Mouse (Mus musculus) hindbrain, embryonic 15.5 days (tissue): ENCODE results near the gene Gm10134. TPM values are rescaled to one million over a fixed set of nuclear protein-coding genes. Genes with fewer than 3 reads are reported as not detected.
"Not testable (repeated sequence)": the region's sequence is repeated elsewhere in the genome, so short reads cannot be mapped to it uniquely, and the experiment has no call there.

Experiments
- ATAC-seq: fragments of 200-750 bp; cut with Nextera tagmentation; 2 replicates; pipeline ENCODE4 v1.8.0; 2017; ENCODE audit warnings: low read depth, moderate number of reproducible peaks, moderate TSS enrichment; ENCODE audit not compliant: low FRiP score
- H3K27ac ChIP-seq: fragments of 300-500 bp; sonication (generic); replicated peaks from 2 replicates; pipeline ENCODE4 v1.5.1; 2015; ENCODE audit warnings: mild to moderate bottlenecking, inconsistent platforms
- H3K27me3 ChIP-seq: fragments of 300-500 bp; sonication (generic); 2 replicates; pipeline ENCODE4 v1.6.1; 2015; ENCODE audit warnings: control low read depth, inconsistent platforms
- H3K36me3 ChIP-seq: fragments of 300-500 bp; sonication (generic); 2 replicates; pipeline ENCODE4 v1.6.1; 2015; ENCODE audit warnings: control low read depth, inconsistent platforms
- H3K4me1 ChIP-seq: fragments of 300-500 bp; sonication (generic); replicated peaks from 2 replicates; pipeline ENCODE4 v1.6.1; 2015; ENCODE audit warnings: control low read depth, inconsistent platforms
- H3K4me2 ChIP-seq: fragments of 300-500 bp; sonication (generic); 2 replicates; pipeline ENCODE4 v1.6.1; 2015; ENCODE audit warnings: moderate library complexity, mild to moderate bottlenecking, inconsistent platforms
- H3K4me3 ChIP-seq: fragments of 300-500 bp; sonication (generic); 2 replicates; pipeline ENCODE4 v1.5.1; 2015; ENCODE audit warnings: mild to moderate bottlenecking, inconsistent platforms
- H3K9ac ChIP-seq: fragments of 300-500 bp; sonication (generic); 2 replicates; pipeline ENCODE4 v1.6.1; 2015; ENCODE audit warnings: inconsistent platforms
- H3K9me3 ChIP-seq: fragments of 300-500 bp; sonication (generic); 2 replicates; pipeline ENCODE4 v1.6.1; 2016; ENCODE audit warnings: control low read depth, inconsistent platforms
- WGBS: fragments of 180-500 bp; shearing (Covaris S2); methylation state at CpG from one replicate; pipeline ENCODE4 v1.1.7; 2015; 5-methylcytosine and 5-hydroxymethylcytosine counted together
- polyA plus RNA-seq: library from polyadenylated mRNA; unstranded; fragments of >200 nt; fragmentation: Nextera tagmentation; extraction: Ambion mirVana; gene quantifications from 2 replicates; pipeline ENCODE4 v1.2.1, GENCODE M21; 2015

Gm10134 gene
- polyA plus RNA-seq, 1 experiment from 2014 or later: 2.7 TPM

GRCm38 (mm10) chr2:28479208-28480204, 26.4 kb upstream of the Gm10134 start:
- Histone ChIP-seq H3K27ac (no peak overlapping the region), H3K27me3 (no peaks in the 10 kb centered on the region), H3K4me2 (0 out of 2 replicates have a peak overlapping the region, but pooled peaks have one; percentile 19), H3K4me1 (no peaks in the 10 kb centered on the region), H3K4me3 (no peak overlapping the region), H3K9me3 (no peaks in the 10 kb centered on the region), H3K36me3 (no peaks in the 10 kb centered on the region), H3K9ac (no peak overlapping the region)
- WGBS: 84% methylated on average over 20 of the region's 20 CpGs
- ATAC-seq: no peak

GRCm38 (mm10) chr2:28483861-28484260, 22.0 kb upstream of the Gm10134 start:
- H3K9ac ChIP-seq: no peak overlapping the region
- 78% methylated on average over 2 of the region's 2 CpGs for WGBS
- H3K27me3 ChIP-seq: no peaks in the 10 kb centered on the region
- ATAC-seq: no peak
- no peak overlapping the region for H3K4me3 ChIP-seq
- H3K4me2 ChIP-seq: no peak overlapping the region
- H3K9me3 ChIP-seq: no peaks in the 10 kb centered on the region
- no peaks in the 10 kb centered on the region for H3K36me3 ChIP-seq
- no peak overlapping the region for H3K27ac ChIP-seq
- no peaks in the 10 kb centered on the region for H3K4me1 ChIP-seq

GRCm38 (mm10) chr2:28494521-28494920, 11.4 kb upstream of the Gm10134 start:
- Histone ChIP-seq H3K36me3 (no peaks in the 10 kb centered on the region), H3K4me1 (no peaks in the 10 kb centered on the region), H3K4me2 (no peak overlapping the region), H3K9me3 (no peaks in the 10 kb centered on the region), H3K9ac (no peak overlapping the region), H3K27ac (no peak overlapping the region), H3K4me3 (no peak overlapping the region), H3K27me3 (no peaks in the 10 kb centered on the region)
- 94% methylated on average over 2 of the region's 2 CpGs for whole genome bisulfite sequencing
- no peak for ATAC-seq

- Histone ChIP-seq H3K27ac (no peak overlapping the region), H3K9ac (no peak overlapping the region), H3K4me1 (no peaks in the 10 kb centered on the region), H3K36me3 (no peaks in the 10 kb centered on the region), H3K4me2 (no peak overlapping the region), H3K4me3 (no peak overlapping the region), H3K27me3 (no peaks in the 10 kb centered on the region), H3K9me3 (no peaks in the 10 kb centered on the region)
- 87% methylated on average over 14 of the region's 14 CpGs for WGBS
- no peak for ATAC-seq
Observed at GRCm38 (mm10) chr2:28495207-28495756, 10.6 kb upstream of the Gm10134 start.

- no peak overlapping the region for H3K4me2 ChIP-seq
- H3K9ac ChIP-seq: no peak overlapping the region
- H3K9me3 ChIP-seq: no peaks in the 10 kb centered on the region
- no peaks in the 10 kb centered on the region for H3K27me3 ChIP-seq
- no peak overlapping the region for H3K27ac ChIP-seq
- H3K4me3 ChIP-seq: no peak overlapping the region
- no peak for ATAC-seq
- no peaks in the 10 kb centered on the region for H3K36me3 ChIP-seq
- no peaks in the 10 kb centered on the region for H3K4me1 ChIP-seq
- WGBS: 81% methylated on average over 16 of the region's 16 CpGs
Observed at GRCm38 (mm10) chr2:28495801-28496595, 9.9 kb upstream of the Gm10134 start.

- H3K4me3 ChIP-seq: no peak within 1 kb of the TSS
- no peaks in the 10 kb centered on the region for H3K36me3 ChIP-seq
- H3K27ac ChIP-seq: no peak within 1 kb of the TSS
- H3K9me3 ChIP-seq: no peaks in the 10 kb centered on the region
- 79% methylated on average over 5 of the region's 5 CpGs for WGBS
- no peaks in the 10 kb centered on the region for H3K27me3 ChIP-seq
- H3K9ac ChIP-seq: no peak within 1 kb of the TSS
- no peak within 1 kb of the TSS for H3K4me2 ChIP-seq
- no peak for ATAC-seq
- H3K4me1 ChIP-seq: no peaks in the 10 kb centered on the region
Observed at GRCm38 (mm10) chr2:28496671-28497070, 9.2 kb upstream of the Gm10134 start, which contains the start of gene Gbgt1. Gene Gbgt1 (plus strand): TSS chr2:28496891.

- ATAC-seq: no peak
- Histone ChIP-seq H3K9ac (no peak overlapping the region), H3K4me3 (no peak overlapping the region), H3K27ac (no peak overlapping the region), H3K9me3 (no peaks in the 10 kb centered on the region), H3K27me3 (no peaks in the 10 kb centered on the region), H3K4me2 (no peak overlapping the region), H3K36me3 (no peaks in the 10 kb centered on the region), H3K4me1 (no peaks in the 10 kb centered on the region)
- WGBS: 80% methylated on average over 5 of the region's 5 CpGs
Observed at GRCm38 (mm10) chr2:28497561-28497960, 8.3 kb upstream of the Gm10134 start.

GRCm38 (mm10) chr2:28498431-28498830, 7.5 kb upstream of the Gm10134 start:
- Histone ChIP-seq H3K9me3 (no peaks in the 10 kb centered on the region), H3K27ac (no peak overlapping the region), H3K4me2 (no peak overlapping the region), H3K9ac (no peak overlapping the region), H3K4me3 (no peak overlapping the region), H3K4me1 (no peaks in the 10 kb centered on the region), H3K36me3 (no peaks in the 10 kb centered on the region), H3K27me3 (no peaks in the 10 kb centered on the region)
- 81% methylated on average over 4 of the region's 4 CpGs for WGBS
- ATAC-seq: no peak

GRCm38 (mm10) chr2:28502987-28503386, 2.9 kb upstream of the Gm10134 start:
- Histone ChIP-seq H3K4me1 (no peaks in the 10 kb centered on the region), H3K27me3 (no peaks in the 10 kb centered on the region), H3K4me2 (no peak overlapping the region), H3K27ac (no peak overlapping the region), H3K4me3 (no peak overlapping the region), H3K36me3 (no peaks in the 10 kb centered on the region), H3K9ac (no peak overlapping the region), H3K9me3 (no peaks in the 10 kb centered on the region)
- 90% methylated on average over 10 of the region's 10 CpGs for WGBS
- ATAC-seq: no peak

GRCm38 (mm10) chr2:28504676-28505075, 1.2 kb upstream of the Gm10134 start:
- H3K9me3 ChIP-seq: no peaks in the 10 kb centered on the region
- no peaks in the 10 kb centered on the region for H3K27me3 ChIP-seq
- WGBS: 91% methylated on average over 13 of the region's 13 CpGs
- no peak overlapping the region for H3K9ac ChIP-seq
- no peaks in the 10 kb centered on the region for H3K36me3 ChIP-seq
- no peak overlapping the region for H3K4me3 ChIP-seq
- no peak overlapping the region for H3K4me2 ChIP-seq
- ATAC-seq: no peak
- H3K27ac ChIP-seq: no peak overlapping the region
- no peaks in the 10 kb centered on the region for H3K4me1 ChIP-seq

- H3K27me3 ChIP-seq: 0 out of 2 replicates have a peak, but pooled peaks cover 5% of the 10 kb centered on the region
- H3K36me3 ChIP-seq: no peaks in the 10 kb centered on the region
- H3K27ac ChIP-seq: no peak overlapping the region
- H3K9me3 ChIP-seq: no peaks in the 10 kb centered on the region
- no peak for ATAC-seq
- 81% methylated on average over 6 of the region's 6 CpGs for WGBS
- H3K4me3 ChIP-seq: no peak overlapping the region
- H3K4me1 ChIP-seq: no peaks in the 10 kb centered on the region
- H3K4me2 ChIP-seq: no peak overlapping the region
- no peak overlapping the region for H3K9ac ChIP-seq
Observed at GRCm38 (mm10) chr2:28506291-28506690, 396 bp downstream of the Gm10134 start.

- not testable (repeated sequence) for H3K27ac ChIP-seq, H3K36me3 ChIP-seq, H3K27me3 ChIP-seq, ATAC-seq, H3K9me3 ChIP-seq, H3K4me2 ChIP-seq, H3K4me3 ChIP-seq, H3K9ac ChIP-seq
- WGBS: 46% methylated on average over 5 of the region's 5 CpGs
- peaks cover 28% of the 10 kb centered on the region for H3K4me1 ChIP-seq
Observed at GRCm38 (mm10) chr2:28511600-28511999, 5.7 kb downstream of the Gm10134 start.
